Mouse (Mus musculus): ENCODE results near the gene Gapvd1. TPM values are rescaled to one million over a fixed set of nuclear protein-coding genes. Genes with fewer than 3 reads are reported as not detected.

Gene Gapvd1
- polyA plus RNA-seq (2012; rRNA removed): 20.2 and 28.3 TPM in 2 replicates

DNA sequence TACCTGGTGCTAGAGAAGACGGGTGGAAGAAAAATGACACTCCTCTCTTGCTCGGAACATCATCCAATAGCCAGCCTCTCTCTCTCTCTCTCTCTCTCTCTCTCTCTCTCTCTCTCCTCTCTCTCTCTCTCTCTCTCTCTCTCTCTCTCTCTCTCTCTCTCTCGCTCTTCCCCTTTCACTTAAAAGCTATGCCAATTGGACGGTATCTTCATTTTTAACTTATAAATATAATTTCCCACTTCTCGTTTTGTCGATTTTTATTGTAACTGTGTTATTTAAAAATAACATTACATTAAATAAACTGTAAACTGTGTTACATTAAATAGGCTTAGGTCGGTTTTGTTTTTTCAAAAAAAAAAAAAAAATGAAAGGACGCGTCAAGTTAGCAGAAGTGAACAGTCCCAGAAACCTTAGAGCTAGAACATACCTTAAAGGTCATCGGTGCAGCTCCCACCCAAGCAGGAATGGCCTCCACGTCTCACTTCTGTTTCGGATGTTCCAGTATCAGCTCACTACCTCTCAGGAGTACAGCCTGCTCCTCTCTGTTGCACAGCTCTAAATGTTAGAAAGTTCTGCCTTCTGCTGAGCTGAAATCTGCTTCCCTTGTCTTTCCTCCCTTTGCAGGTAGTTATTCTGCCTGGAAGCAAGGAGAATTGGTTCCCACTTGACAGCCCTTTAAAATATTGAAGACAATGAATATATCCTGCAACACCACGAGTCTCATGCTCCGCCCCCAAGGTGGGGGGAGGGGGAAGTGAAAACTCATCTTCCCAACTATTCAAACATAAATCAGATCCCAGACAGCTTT lies at the start of gene Gapvd1:
Gene Gapvd1 (minus strand): TSS at position 682 of the 808 bp plus-strand sequence.

DNA sequence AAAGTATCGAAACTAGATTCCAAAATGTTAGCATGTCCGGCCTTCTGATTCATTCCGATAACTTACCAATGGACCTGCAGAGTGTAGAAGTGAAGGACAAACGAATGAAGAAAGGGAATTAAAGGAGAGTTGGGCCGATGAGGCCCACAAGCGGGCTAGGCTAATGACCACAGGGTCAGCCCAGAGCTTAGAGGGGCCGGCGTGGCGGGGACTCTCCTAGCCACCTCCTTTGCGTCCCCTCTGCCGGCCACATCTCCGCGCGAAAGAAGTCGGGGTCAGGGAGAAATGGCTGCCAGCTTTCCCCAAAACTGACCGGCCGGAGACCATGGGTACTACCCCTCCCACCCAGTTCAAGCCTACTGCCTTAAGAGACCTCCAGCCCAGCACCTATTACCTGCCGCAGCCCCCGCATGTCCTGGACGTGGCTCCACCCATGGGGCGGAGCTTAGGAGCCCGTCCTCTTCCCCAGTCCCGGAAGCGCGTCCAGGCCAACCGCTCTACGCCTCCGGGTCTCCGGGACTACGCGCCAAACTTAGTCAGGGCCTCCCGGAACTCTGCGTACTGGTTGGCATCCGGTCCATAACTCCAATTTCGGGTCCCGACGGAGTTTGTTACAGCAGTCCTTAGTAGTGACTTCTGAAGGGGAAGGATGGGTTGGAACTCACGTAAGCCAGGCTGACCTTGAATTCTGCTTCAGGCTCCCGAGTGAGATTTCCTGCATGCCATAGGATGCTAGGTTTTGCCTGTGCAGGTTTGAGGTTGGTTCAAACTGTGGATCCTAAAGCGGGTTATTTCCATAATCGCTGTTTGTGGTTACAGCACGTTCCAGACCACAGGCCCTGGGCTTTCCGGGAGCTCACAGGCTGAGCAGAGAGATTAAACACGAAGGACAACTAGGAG lies 44.6 kb upstream of the Gapvd1 start, which contains the start of gene Rabepk:
Gene Rabepk (minus strand): TSS at position 556 of the 900 bp plus-strand sequence.

DNA sequence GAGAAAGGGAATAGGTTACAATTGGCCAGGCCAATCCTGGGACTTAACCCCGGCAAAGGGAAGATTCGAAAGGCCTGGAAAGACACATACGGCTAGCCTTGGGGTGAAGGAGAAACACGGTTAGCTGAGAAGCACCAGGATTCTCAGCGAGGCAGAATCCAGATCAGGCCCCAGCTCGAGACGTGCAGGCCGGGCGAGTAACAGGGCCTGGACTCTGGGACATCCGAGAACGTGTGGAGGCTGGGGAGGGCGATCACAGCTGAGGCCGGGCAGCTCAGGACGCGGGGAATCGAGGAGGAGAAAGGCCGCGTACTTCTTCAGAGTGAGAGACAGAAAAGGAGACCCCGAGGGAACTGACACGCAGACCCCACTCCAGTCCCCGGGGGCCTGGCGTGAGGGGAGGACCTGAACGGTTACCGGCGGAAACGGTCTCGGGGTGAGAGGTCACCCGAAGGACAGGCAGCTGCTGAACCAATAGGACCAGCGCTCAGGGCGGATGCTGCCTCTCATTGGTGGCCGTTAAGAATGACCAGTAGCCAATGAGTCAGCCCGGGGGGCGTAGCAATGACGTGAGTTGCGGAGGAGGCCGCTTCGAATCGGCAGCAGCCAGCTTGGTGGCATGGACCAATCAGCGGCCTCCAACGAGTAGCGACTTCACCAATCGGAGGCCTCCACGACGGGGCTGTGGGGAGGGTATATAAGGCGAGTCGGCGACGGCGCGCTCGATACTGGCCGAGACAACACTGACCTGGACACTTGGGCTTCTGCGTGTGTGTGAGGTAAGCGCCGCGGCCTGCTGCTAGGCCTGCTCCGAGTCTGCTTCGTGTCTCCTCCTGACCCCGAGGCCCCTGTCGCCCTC lies 16.6 kb upstream of the Gapvd1 start, which contains the start of gene Hspa5:
Gene Hspa5 (plus strand): TSS at position 603 of the 859 bp plus-strand sequence.

Other genes starting within 250 kb of the Gapvd1 start
- gene Hspa5, start 16.7 kb upstream of the Gapvd1 start, polyA plus RNA-seq (2012; rRNA removed): 266 and 271 TPM in 2 replicates
- 14.8 and 15.4 TPM in 2 replicates for gene Rabepk, start 44.7 kb upstream of the Gapvd1 start, polyA plus RNA-seq (2012; rRNA removed)
- 28.9 and 33.4 TPM in 2 replicates for gene Fbxw2, start 71.1 kb upstream of the Gapvd1 start, polyA plus RNA-seq (2012; rRNA removed)
- 0.02 TPM in 1 of 2 replicates, not detected in the other for gene Gm34653, start 77.8 kb upstream of the Gapvd1 start, polyA plus RNA-seq (2012; rRNA removed)
- 3.6 and 4.0 TPM in 2 replicates for gene Cutal, start 119.2 kb upstream of the Gapvd1 start, polyA plus RNA-seq (2012; rRNA removed)
- gene Psmd5, start 119.7 kb upstream of the Gapvd1 start, polyA plus RNA-seq (2012; rRNA removed): 36.7 and 37.7 TPM in 2 replicates
- 3.5 and 3.9 TPM in 2 replicates for gene Phf19, start 158.8 kb upstream of the Gapvd1 start, polyA plus RNA-seq (2012; rRNA removed)
- gene Traf1, start 206.5 kb upstream of the Gapvd1 start, polyA plus RNA-seq (2012; rRNA removed): 0.08 and 0.24 TPM in 2 replicates

All from liver, embryonic 14 days (tissue).